Mouse (Mus musculus): ENCODE data around the gene Sh3d19. TPM values are rescaled to one million over a fixed set of nuclear protein-coding genes. Genes with fewer than 3 reads are reported as not detected.

The Sh3d19 gene
- total and polyA plus RNA-seq, 3 experiments: 0.16 to 0.76 (median 0.33) TPM

DNA sequence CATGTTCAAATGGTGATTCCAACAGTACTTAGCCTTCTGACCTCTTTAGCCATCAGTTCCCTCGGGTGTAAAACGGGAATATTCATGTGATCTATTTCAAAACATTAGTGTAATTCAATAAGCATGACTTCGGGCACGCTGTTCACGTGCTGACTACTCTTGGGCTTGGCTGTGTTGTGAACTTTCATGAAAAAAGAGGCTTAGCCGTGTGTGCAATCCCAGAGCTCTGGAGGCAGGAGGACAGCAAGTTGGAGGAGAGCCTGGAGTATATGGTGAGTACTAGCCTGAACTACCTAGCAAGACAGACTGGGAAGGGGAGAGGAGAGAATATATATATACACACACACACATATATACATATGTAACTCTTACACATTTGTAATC lies 172.0 kb downstream of the Sh3d19 start:
- peaks cover 4 to 35% of the 10 kb centered on the region in 2 experiments; a peak in 3 of 4 replicates for H3K4me1 ChIP-seq (ENCODE audit: control insufficient read depth in 1 of 2, insufficient read depth in 2 of 2)
- in situ Hi-C loops (cut with MboI; ENCODE audit: low pct_ligation_motif_present, low pct_unique_long_range_greater_than_20kb, low sequenced_read_pairs) (no loop called here), dilution Hi-C loops (cut with MboI; ENCODE audit: extremely low pct_ligation_motif_present, extremely low pct_unique_long_range_greater_than_20kb, low sequenced_read_pairs) (no loop called here)
- H3K27me3 ChIP-seq (replicated peaks): no peaks in the 10 kb centered on the region
- peaks cover 40% of the 10 kb centered on the region for H3K79me2 ChIP-seq (replicated peaks; ENCODE audit: control insufficient read depth, extremely low read depth, insufficient read depth, poor library complexity, severe bottlenecking)
- DNase-seq (ENCODE audit: extremely low read depth): no peak
- peak overlapping the region; percentile 56 to 98 (median 69) for H3K4me3 ChIP-seq (replicated peaks in 1 of 3; ENCODE audit: low read depth in 2 of 3, low read length in 2 of 3, poor library complexity in 1 of 3)
- peaks cover 30 to 50% of the 10 kb centered on the region in 2 experiments for H3K36me3 ChIP-seq (replicated peaks in 1 of 2; ENCODE audit: control insufficient read depth in 1 of 2, insufficient read depth in 1 of 2, low read length in 1 of 2)
- H3K9ac ChIP-seq (ENCODE audit: insufficient read depth, low read depth): peak overlapping the region; percentile 78
- H3K4me2 ChIP-seq (ENCODE audit: insufficient read depth, low read depth, poor library complexity, severe bottlenecking): peak overlapping the region; percentile 88
- peak overlapping the region; percentile 63 for H3K27ac ChIP-seq (ENCODE audit: insufficient read depth, low read depth)
- no peak for TF ChIP-seq ZMIZ1 (IDR thresholded peaks at IDR 0.05; ENCODE audit: low read depth, low read length)
- no peak for TF ChIP-seq CTCF (conservative IDR thresholded peaks at IDR 0.05 in 1 of 2, IDR thresholded peaks at IDR 0.05 in 1 of 2; ENCODE audit: low read depth in 2 of 2, low read length in 2 of 2)
- no peak for TF ChIP-seq TBP (conservative IDR thresholded peaks at IDR 0.05; ENCODE audit: low read depth, low read length)
- TF ChIP-seq HCFC1 (IDR thresholded peaks at IDR 0.05; ENCODE audit: low read depth, low read length): no peak
- no peak for TF ChIP-seq ZKSCAN1 (IDR thresholded peaks at IDR 0.05; ENCODE audit: borderline replicate concordance, low read depth, low read length)
- no peak for TF ChIP-seq NELFE (IDR thresholded peaks at IDR 0.05; ENCODE audit: low read depth, low read length)
- TF ChIP-seq SMC3 (IDR thresholded peaks at IDR 0.05; ENCODE audit: low read depth, low read length): no peak
- TF ChIP-seq TCF12 (IDR thresholded peaks at IDR 0.05; ENCODE audit: low read depth, low read length): no peak
- TF ChIP-seq BHLHE40 (IDR thresholded peaks at IDR 0.05; ENCODE audit: low read depth, low read length): peak; percentile 98
- TF ChIP-seq NRF1 (IDR thresholded peaks at IDR 0.05; ENCODE audit: low read depth, low read length): no peak
- TF ChIP-seq ETS1 (conservative IDR thresholded peaks at IDR 0.05; ENCODE audit: low read depth, low read length): no peak
- TF ChIP-seq IRF4 (IDR thresholded peaks at IDR 0.05; ENCODE audit: low read depth, low read length): no peak
- TF ChIP-seq USF1 (IDR thresholded peaks at IDR 0.05; ENCODE audit: low read depth, low read length): no peak
- peak; percentile 54 for TF ChIP-seq MAX (IDR thresholded peaks at IDR 0.05; ENCODE audit: low read length)
- TF ChIP-seq MYC (IDR thresholded peaks at IDR 0.05; ENCODE audit: low read depth, low read length): no peak
- TF ChIP-seq POLR2A (IDR thresholded peaks at IDR 0.05; ENCODE audit: low read depth, low read length): no peak
- TF ChIP-seq SIN3A (IDR thresholded peaks at IDR 0.05; ENCODE audit: low read length): no peak; the same call in 1 of the 2 replicates
- no peak for TF ChIP-seq GABPA (IDR thresholded peaks at IDR 0.05; ENCODE audit: insufficient replicate concordance, low read depth, low read length)
- TF ChIP-seq RAD21 (IDR thresholded peaks at IDR 0.05; ENCODE audit: low read depth, low read length): no peak
- 0 out of 2 replicates have a peak, but pooled peaks have one; percentile 8 for TF ChIP-seq MAZ (IDR thresholded peaks at IDR 0.05; ENCODE audit: low read depth, low read length)
- peak; percentile 63; the same call in 1 of the 2 replicates for TF ChIP-seq MXI1 (IDR thresholded peaks at IDR 0.05; ENCODE audit: low read depth, low read length)
- TF ChIP-seq ZNF384 (IDR thresholded peaks at IDR 0.05; ENCODE audit: low read depth, low read length): 0 out of 2 replicates have a peak, but pooled peaks have one; percentile 36
- no peak for TF ChIP-seq UBTF (IDR thresholded peaks at IDR 0.05; ENCODE audit: low read depth, low read length)
- no peak for TF ChIP-seq MAFK (IDR thresholded peaks at IDR 0.05; ENCODE audit: insufficient replicate concordance, low read length)
- TF ChIP-seq ZC3H11A (IDR thresholded peaks at IDR 0.05; ENCODE audit: low read depth, low read length): no peak
- TF ChIP-seq USF2 (conservative IDR thresholded peaks at IDR 0.05; ENCODE audit: low read depth, low read length): no peak
- no peak for TF ChIP-seq ELF1 (IDR thresholded peaks at IDR 0.05; ENCODE audit: low read depth, low read length)
- TF ChIP-seq CHD1 (IDR thresholded peaks at IDR 0.05; ENCODE audit: low read depth, low read length): no peak; the same call in 1 of the 2 replicates
- TF ChIP-seq JUND (conservative IDR thresholded peaks at IDR 0.05; ENCODE audit: low read depth, low read length): no peak
- TF ChIP-seq E2F4 (IDR thresholded peaks at IDR 0.05; ENCODE audit: insufficient replicate concordance, low read depth, low read length): no peak
- TF ChIP-seq POLR2AphosphoS2 (IDR thresholded peaks at IDR 0.05; ENCODE audit: low read depth, low read length): no peak
- no peak for TF ChIP-seq CHD2 (IDR thresholded peaks at IDR 0.05; ENCODE audit: low read length)
- no peak for TF ChIP-seq PAX5 (IDR thresholded peaks at IDR 0.05; ENCODE audit: low read length)
- no peak for TF ChIP-seq KAT2A (IDR thresholded peaks at IDR 0.05; ENCODE audit: insufficient replicate concordance, low read length)
- peak; percentile 4 for TF ChIP-seq EP300 (IDR thresholded peaks at IDR 0.05; ENCODE audit: low read length)
- no peak for TF ChIP-seq MEF2A (IDR thresholded peaks at IDR 0.05; ENCODE audit: borderline replicate concordance, low read depth, low read length)
- TF ChIP-seq JUN (IDR thresholded peaks at IDR 0.05; ENCODE audit: insufficient read depth, low read depth, low read length): no peak
- peak; percentile 15; the same call in 1 of the 2 replicates for TF ChIP-seq RCOR1 (conservative IDR thresholded peaks at IDR 0.05; ENCODE audit: low read depth, low read length)
- peaks cover 5% of the 10 kb centered on the region for H3K9me3 ChIP-seq (replicated peaks; ENCODE audit: low read length)
